Mouse (Mus musculus): ENCODE measurements at regions not wholly inside any gene's neighbourhood (a gene's known extent, or its start where the extent isn't known, plus 50 kb on each side); places are given as distances from the start of the nearest gene placed in this dataset.

GRCm38 (mm10) chr4:58728641-58729040, 58.9 kb downstream of the Olfr267 start:
- DNase-seq (ENCODE audit: inconsistent age in 2 of 2, low spot score in 1 of 2) = no peak

DNA sequence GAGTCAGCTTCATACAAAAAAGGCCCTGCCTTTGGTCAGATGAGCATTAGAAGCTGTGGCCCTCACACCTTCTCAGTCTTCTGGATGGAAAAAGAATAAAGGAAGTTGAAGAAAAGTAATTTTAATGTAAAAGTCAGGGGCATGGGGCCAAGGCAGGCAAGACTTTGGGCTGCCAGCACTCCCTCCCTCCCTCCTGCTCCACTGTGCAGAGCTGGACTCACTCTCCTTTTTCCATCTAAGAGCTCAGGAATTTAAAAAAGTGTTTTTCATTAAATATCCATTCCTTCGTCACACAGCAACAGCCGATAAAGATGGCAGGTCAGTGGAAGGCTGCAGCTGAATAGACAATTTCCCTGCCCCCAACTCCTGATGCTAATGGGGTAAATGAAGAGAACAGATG, 61.1 kb downstream of the Olfr267 start:
- no peak for DNase-seq (ENCODE audit: inconsistent age in 2 of 2, low spot score in 1 of 2)

DNA sequence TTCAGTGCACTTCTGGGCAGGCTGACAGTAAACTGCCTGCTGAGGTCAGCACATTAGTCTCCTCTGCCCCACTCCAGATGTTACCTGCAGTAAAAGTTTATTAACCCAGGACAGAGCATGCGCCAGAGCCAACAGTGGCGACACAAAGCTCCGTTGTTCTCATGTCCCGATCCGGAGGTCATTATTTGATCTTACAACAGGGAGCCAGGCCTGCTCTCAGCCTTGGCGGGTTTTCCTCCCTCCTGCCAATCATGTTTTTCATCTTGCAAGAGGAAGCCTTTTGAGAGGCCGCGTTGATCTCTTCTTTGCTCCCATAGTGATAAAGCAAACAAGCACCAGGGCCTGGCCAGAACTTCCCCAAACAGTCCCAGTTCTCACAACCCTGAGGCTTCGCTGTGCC, 64.7 kb downstream of the Olfr267 start:
- peak in 1 of 2 experiments; percentile 7 for DNase-seq (ENCODE audit: inconsistent age in 2 of 2, low spot score in 1 of 2)

DNA sequence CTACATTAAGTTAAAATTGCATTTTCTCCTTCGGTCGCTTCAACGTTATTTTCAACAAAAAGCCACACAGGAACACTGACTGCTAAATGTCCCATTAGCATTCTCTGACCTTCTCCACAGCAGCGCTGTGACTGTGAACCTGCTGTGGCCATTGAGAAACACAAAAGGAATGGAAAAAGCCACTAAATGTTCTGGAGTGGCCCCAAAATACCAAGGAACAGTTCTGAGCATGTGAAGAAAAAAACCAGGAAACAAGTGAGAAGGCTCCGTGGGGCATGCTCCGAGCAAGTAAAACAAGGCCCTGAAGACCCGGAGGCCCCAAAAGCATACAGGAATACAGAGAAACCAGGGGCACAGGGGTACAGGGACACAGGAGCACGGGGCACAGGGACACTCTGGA, 66.8 kb downstream of the Olfr267 start:
- no peak for DNase-seq (ENCODE audit: inconsistent age in 2 of 2, low spot score in 1 of 2)

- no peak for DNase-seq (ENCODE audit: inconsistent age in 2 of 2, low spot score in 1 of 2)
Measured at GRCm38 (mm10) chr4:58716426-58716825, 71.1 kb downstream of the Olfr267 start.

GRCm38 (mm10) chr4:58715846-58716245, 71.7 kb downstream of the Olfr267 start:
- no peak for DNase-seq (ENCODE audit: inconsistent age in 2 of 2, low spot score in 1 of 2)

DNA sequence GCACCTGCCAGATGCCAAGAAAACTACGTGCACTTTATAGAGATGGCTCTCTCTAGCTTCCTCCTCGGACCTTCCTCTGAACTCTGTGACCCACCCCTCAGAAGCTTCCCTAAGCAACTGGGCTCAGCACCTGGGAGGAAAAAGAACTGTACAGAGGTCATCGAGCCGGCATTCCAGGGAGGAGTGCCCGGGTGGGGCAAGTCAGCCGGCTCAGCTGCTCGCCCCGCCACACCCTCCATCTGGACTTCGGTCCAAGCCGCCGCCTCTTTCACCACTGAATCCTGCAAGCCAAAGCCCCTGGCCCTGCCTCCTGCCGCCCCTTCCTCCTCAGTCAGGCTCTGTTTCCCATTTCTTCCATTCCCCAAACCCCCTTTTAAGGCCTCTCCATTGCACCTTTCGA, 73.3 kb downstream of the Olfr267 start:
- no peak for DNase-seq (ENCODE audit: inconsistent age in 2 of 2, low spot score in 1 of 2)

- no peak for DNase-seq (ENCODE audit: inconsistent age in 2 of 2, low spot score in 1 of 2)
Measured at GRCm38 (mm10) chr4:58712875-58713274, 74.6 kb downstream of the Olfr267 start.

DNA sequence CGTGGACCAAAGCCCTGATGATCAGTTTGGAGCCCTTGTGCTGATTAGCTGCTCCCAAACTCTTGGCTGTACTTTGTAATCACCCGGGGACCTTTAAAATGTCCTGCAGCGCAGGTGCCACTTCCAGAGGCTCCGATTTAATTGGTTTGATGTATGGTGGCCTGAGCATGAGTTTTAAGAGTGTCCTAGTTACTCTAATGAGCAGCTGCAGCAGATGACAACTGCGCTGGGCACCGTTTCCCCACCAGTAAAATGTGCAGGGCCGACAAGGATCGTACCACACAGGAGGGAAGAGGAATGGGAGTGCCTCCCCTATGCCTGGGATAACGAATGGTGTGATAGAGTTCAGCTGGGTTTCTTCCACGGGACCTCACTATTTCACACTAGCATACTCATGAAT, 75.3 kb downstream of the Olfr267 start:
- DNase-seq (ENCODE audit: inconsistent age in 2 of 2, low spot score in 1 of 2) = no peak

GRCm38 (mm10) chr4:58699236-58699798, 88.2 kb downstream of the Olfr267 start:
- DNase-seq (ENCODE audit: inconsistent age in 2 of 2, low spot score in 1 of 2) = no peak

- DNase-seq (ENCODE audit: inconsistent age in 2 of 2, low spot score in 1 of 2) = peak; percentile 35 to 83
Measured at GRCm38 (mm10) chr4:58698828-58699227, 88.7 kb downstream of the Olfr267 start.

DNA sequence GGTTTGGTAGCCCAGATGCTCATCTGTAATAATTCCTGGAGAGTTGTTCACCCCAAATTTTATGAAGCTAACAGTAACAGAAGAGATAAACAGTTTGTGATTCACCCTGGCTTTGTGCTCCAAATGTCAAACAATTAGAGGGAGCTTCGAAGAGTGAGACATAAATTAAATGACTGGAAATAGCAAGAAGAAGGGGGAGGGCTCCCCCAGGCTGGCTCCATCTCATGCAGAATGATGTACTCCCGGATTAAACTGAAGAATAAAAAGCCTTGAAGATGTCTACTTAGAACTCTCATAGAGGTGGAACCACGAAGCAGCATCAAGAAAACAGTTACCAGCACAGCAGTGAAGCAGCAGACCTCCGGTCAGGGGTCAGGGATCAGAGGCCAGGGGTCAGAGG, 90.8 kb downstream of the Olfr267 start:
- DNase-seq (ENCODE audit: inconsistent age in 2 of 2, low spot score in 1 of 2) = peak in 1 of 2 experiments; percentile 31

GRCm38 (mm10) chr4:58695281-58695680, 92.2 kb downstream of the Olfr267 start:
- DNase-seq (ENCODE audit: inconsistent age in 2 of 2, low spot score in 1 of 2) = no peak

DNA sequence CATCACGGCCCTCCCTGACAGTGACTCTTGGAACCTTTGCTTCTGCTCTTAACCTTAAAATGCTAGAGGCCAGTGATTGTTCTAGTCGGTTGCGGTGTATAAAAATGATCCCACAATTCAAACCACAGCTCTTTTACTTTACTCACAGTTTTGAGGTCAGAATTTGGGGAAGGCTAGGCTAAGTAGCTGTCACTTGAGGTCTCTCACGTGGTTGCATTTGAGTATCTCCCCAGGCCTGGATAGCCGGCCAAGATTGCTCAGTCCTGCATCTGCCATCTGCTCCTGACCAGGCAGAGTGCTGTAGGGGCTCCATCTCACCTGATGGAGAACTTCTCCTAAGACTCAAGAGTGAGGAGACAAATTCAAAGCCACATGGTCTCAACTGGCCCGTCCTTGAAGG, 94.5 kb downstream of the Olfr267 start:
- DNase-seq (ENCODE audit: inconsistent age in 2 of 2, low spot score in 1 of 2) = no peak

DNA sequence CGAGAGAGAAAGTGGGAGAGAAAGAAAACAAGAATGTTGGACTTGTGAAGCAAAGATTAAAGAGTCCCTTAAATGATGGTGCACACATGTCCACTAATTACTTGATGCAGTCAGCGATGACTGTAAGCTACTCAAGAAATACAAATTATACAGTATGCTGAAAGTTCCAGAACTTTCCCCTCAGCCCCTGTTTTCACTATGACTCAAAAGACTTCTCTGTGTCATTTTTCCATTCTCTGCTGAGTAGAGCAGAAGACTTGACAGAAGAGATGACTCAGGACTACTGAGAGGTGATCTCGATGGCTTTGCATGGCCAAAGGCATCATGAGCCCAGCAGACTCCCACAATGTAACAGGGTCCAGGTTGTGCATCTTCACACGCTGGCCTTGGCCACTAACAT, 105.6 kb downstream of the Olfr267 start:
- DNase-seq (ENCODE audit: inconsistent age in 2 of 2, low spot score in 1 of 2) = no peak

DNA sequence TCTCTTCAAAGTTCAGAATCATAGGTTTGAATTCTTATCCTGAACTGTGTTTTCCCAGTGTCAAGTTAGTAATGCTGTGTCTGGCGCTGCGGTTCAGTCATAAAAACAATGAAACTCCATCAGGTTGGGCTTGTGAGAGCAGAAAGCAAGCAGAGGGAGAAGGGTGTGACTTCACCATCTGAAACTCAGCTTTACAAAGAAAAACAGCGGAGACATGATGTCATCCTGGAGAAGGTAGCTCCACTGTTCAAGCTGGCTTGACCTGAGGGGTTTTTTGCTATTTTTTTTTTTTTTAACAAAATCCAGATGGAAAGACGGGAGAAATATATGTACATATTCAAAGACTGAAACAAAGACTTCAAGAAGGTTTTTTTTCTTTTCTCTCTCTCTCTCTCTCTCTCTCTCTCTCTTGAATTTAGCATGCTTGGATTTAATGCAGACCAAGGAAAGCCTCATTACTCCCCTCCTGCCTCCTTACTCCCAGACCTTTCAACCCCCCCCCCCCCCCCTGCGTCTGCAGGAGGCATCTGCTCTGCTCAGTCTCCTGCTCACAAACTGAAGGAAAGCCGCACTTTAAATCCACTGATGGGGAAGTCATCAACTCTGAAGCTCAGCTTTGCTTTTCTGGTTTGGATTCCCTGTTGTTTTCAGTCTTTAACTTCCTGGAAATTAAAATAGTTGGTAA, 109.7 kb downstream of the Olfr267 start:
- DNase-seq (ENCODE audit: inconsistent age in 2 of 2, low spot score in 1 of 2) = no peak

GRCm38 (mm10) chr4:58671406-58672035, 116.0 kb downstream of the Olfr267 start:
- DNase-seq (ENCODE audit: inconsistent age in 2 of 2, low spot score in 1 of 2) = peak; percentile 74 to 91

GRCm38 (mm10) chr4:58670906-58671250, 116.6 kb downstream of the Olfr267 start:
- DNase-seq (ENCODE audit: inconsistent age in 2 of 2, low spot score in 1 of 2) = no peak

- peak in 1 of 2 experiments; percentile 45 for DNase-seq (ENCODE audit: inconsistent age in 2 of 2, low spot score in 1 of 2)
Measured at GRCm38 (mm10) chr4:58670107-58670905, 116.6 kb upstream of the Lpar1 start.

DNA sequence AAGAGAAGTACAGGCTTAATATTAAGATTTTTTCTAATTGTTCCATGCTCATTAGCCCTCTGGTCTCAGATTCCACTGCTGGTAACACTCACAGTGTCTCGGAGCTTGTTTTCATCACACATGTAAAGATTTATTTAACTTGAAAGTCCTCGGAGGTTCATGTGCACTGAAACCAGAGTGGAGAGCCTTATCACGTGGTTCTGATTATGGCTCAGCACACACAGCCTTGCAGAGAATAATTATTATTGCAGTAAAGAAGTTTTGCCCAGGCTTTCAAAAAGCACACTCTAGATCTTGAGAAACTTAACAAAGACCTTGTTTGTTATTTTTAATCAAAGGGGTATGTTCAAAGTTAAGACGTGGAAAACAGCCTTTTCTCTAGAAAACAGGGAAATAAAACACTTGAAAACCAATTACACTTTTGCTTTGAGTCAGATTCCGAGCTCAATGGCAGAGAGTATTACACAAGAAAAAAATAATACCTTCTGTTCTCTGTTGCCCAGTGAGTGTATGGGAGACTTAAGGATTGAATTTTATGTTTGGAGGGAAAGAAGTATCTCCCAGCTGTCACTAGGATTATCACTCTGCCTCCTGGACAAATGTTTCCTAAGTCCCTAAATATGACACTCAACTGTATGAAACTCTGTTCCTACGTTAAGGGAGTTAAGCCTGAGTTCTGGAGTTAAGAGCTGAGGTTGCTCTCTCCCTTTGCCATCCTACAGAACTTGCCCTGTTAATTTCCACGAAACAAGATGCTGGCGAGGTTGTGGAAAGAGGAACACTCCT, 114.9 kb upstream of the Lpar1 start:
- no peak for DNase-seq (ENCODE audit: inconsistent age in 2 of 2, low spot score in 1 of 2)

DNA sequence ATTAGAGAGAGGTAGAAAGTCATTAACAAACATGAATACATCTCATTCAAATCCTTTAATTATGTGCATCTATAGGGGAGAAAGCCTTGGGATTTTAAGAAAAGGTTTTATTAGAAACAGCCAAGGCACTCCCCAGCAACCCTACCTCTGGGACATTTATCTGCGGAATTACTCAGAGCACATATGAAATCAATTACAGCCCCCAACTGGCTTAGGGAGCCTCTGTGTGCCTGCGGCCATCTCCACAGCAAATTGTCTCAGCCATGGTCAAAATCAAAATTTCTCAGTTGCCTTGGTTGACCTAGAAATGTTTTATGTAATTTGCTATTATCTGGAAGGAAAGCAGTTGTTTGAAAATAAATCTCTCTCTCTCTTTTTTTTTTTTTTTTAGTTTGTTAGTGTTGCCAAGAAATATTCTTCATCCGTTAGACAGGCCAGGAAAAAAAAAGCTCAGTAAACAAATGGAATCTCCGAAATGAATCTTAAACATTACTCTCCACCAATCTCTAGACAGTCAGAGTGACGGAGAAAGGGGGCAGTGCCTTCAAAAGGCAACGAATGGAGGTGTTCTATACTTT, 110.0 kb upstream of the Lpar1 start:
- DNase-seq (ENCODE audit: inconsistent age in 2 of 2, low spot score in 1 of 2) = peak; percentile 17 to 67
